Mouse (Mus musculus): ENCODE measurements around the gene Speg. TPM values are rescaled to one million over a fixed set of nuclear protein-coding genes. Genes with fewer than 3 reads are reported as not detected.
A peak's percentile ranks its signal among the peaks of the same experiment; 100 is the strongest.

Gene Speg
- polyA plus RNA-seq, 1 experiment, result 19.8 TPM

DNA sequence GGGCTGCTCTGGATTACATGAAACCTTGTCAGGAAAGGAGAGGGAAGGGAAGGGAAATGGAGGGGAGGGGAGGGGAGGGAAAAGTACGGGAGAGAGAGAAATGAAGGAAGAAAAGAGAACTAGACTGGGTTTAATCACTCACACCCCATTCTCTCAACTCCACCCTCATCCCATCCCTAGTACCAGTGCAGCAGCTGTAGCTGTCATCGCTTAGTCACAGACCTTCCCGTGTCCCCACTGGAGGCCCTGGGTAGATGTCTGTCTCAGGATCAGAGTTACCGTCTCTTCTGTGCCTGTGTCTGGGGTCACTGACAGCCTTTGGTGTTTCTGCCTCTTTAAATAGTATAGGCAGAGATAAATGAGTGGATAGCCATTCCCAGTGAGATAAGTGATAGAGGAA is 33.1 kb downstream of the Speg start:
- no peaks in the 10 kb centered on the region for H3K27me3 ChIP-seq (ENCODE audit: control insufficient read depth, insufficient read depth, low read length, poor library complexity, severe bottlenecking)
- no peaks in the 10 kb centered on the region for H3K4me1 ChIP-seq (ENCODE audit: control insufficient read depth, insufficient read depth, low read length)
- TF ChIP-seq CTCF (IDR thresholded peaks at IDR 0.05; ENCODE audit: low read depth, low read length) (no peak), POLR2A (IDR thresholded peaks at IDR 0.05; ENCODE audit: insufficient read depth, low read length) (no peak), EP300 (IDR thresholded peaks at IDR 0.05; ENCODE audit: insufficient read depth, low read depth, low read length) (no peak)
- H3K36me3 ChIP-seq (ENCODE audit: control insufficient read depth, insufficient read depth, low read length, poor library complexity, severe bottlenecking), result no peaks in the 10 kb centered on the region
- no peak overlapping the region for H3K4me3 ChIP-seq (ENCODE audit: low read depth, low read length)
- no peaks in the 10 kb centered on the region for H3K9me3 ChIP-seq (replicated peaks; ENCODE audit: control insufficient read depth, insufficient read depth, low read length, poor library complexity, severe bottlenecking)
- no peak overlapping the region for H3K27ac ChIP-seq (ENCODE audit: insufficient read depth, low read length)
- H3K9ac ChIP-seq (ENCODE audit: low read depth, poor library complexity, severe bottlenecking), result no peak overlapping the region

DNA sequence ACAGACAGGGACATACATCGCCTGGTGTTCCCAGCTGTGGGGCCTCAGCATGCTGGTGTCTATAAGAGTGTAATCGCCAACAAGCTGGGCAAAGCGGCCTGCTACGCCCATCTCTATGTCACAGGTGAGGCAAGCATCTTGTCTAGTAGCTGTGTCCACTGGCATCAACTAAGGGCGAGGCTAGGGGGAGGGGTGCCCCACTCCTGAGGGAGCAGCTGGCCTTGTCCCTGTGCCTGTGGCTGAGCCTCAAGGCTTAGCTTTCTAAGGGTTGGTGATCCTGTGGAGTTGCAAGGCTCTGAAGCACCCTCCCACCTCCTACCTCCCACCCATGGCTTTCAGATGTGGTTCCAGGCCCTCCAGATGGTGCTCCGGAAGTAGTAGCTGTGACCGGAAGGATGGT is 34.9 kb downstream of the Speg start:
- no peak for TF ChIP-seq EP300 (IDR thresholded peaks at IDR 0.05; ENCODE audit: insufficient read depth, low read depth, low read length)
- H3K4me1 ChIP-seq (ENCODE audit: control insufficient read depth, insufficient read depth, low read length), result no peaks in the 10 kb centered on the region
- no peaks in the 10 kb centered on the region for H3K27me3 ChIP-seq (ENCODE audit: control insufficient read depth, insufficient read depth, low read length, poor library complexity, severe bottlenecking)
- no peaks in the 10 kb centered on the region for H3K9me3 ChIP-seq (replicated peaks; ENCODE audit: control insufficient read depth, insufficient read depth, low read length, poor library complexity, severe bottlenecking)
- no peaks in the 10 kb centered on the region for H3K36me3 ChIP-seq (ENCODE audit: control insufficient read depth, insufficient read depth, low read length, poor library complexity, severe bottlenecking)
- no peak overlapping the region for H3K9ac ChIP-seq (ENCODE audit: low read depth, poor library complexity, severe bottlenecking)
- no peak overlapping the region for H3K4me3 ChIP-seq (ENCODE audit: low read depth, low read length)
- H3K27ac ChIP-seq (ENCODE audit: insufficient read depth, low read length), result no peak overlapping the region

DNA sequence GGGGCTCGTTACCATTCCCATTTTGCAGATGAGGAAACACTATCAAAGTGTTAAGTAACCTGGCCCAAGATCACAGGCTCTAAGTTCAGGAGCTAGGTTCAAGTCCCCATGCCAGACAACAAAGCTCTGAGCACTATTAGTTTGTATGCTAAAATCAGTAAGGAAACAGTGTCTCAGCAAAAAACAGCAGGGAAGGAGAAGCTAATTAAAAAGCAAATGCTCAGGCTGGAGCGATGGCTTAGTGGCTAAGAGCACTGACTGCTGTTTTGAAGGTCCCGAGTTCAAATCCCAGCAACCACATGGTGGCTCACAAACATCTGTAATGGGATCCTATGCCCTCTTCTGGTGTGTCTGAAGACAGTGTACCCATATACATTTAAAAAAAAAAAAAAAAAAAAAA is 37.1 kb downstream of the Speg start:
- Histone ChIP-seq H3K36me3 (ENCODE audit: control insufficient read depth, insufficient read depth, low read length, poor library complexity, severe bottlenecking) (no peaks in the 10 kb centered on the region), H3K4me1 (ENCODE audit: control insufficient read depth, insufficient read depth, low read length) (no peaks in the 10 kb centered on the region), H3K27ac (ENCODE audit: insufficient read depth, low read length) (no peak overlapping the region), H3K9me3 (replicated peaks; ENCODE audit: control insufficient read depth, insufficient read depth, low read length, poor library complexity, severe bottlenecking) (no peaks in the 10 kb centered on the region), H3K4me3 (ENCODE audit: low read depth, low read length) (no peak overlapping the region), H3K27me3 (ENCODE audit: control insufficient read depth, insufficient read depth, low read length, poor library complexity, severe bottlenecking) (no peaks in the 10 kb centered on the region), H3K9ac (ENCODE audit: low read depth, poor library complexity, severe bottlenecking) (no peak overlapping the region)
- no peak for TF ChIP-seq POLR2A (IDR thresholded peaks at IDR 0.05; ENCODE audit: insufficient read depth, low read length)
- TF ChIP-seq CTCF (IDR thresholded peaks at IDR 0.05; ENCODE audit: low read depth, low read length), result no peak
- TF ChIP-seq EP300 (IDR thresholded peaks at IDR 0.05; ENCODE audit: insufficient read depth, low read depth, low read length), result no peak

DNA sequence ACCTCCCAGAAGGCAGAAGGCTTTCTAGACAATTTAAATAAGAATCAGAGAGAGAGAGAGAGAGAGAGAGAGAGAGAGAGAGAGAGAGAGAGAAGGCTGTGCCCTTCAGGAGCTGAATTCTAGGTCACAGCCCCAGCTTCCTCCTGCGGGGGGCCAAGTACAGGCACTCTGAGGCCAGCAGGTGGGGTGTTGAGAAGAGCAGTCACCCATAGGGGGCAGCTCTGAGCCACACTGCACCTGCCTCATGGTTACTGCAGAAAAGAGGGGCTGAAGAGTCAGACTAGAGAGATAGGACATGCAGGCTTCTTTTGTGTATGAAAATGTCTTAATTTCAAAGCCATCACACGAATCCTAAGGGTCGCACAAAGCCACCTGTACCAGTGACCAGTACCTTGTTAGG is 38.7 kb downstream of the Speg start:
- TF ChIP-seq EP300 (IDR thresholded peaks at IDR 0.05; ENCODE audit: insufficient read depth, low read depth, low read length), result no peak
- TF ChIP-seq CTCF (IDR thresholded peaks at IDR 0.05; ENCODE audit: low read depth, low read length), result peak; percentile 91
- no peak for TF ChIP-seq POLR2A (IDR thresholded peaks at IDR 0.05; ENCODE audit: insufficient read depth, low read length)
- H3K9me3 ChIP-seq (replicated peaks; ENCODE audit: control insufficient read depth, insufficient read depth, low read length, poor library complexity, severe bottlenecking), result no peaks in the 10 kb centered on the region
- H3K27me3 ChIP-seq (ENCODE audit: control insufficient read depth, insufficient read depth, low read length, poor library complexity, severe bottlenecking), result no peaks in the 10 kb centered on the region
- H3K4me1 ChIP-seq (ENCODE audit: control insufficient read depth, insufficient read depth, low read length), result no peaks in the 10 kb centered on the region
- H3K36me3 ChIP-seq (ENCODE audit: control insufficient read depth, insufficient read depth, low read length, poor library complexity, severe bottlenecking), result no peaks in the 10 kb centered on the region
- H3K4me3 ChIP-seq (ENCODE audit: low read depth, low read length), result no peak overlapping the region
- H3K27ac ChIP-seq (ENCODE audit: insufficient read depth, low read length), result no peak overlapping the region
- no peak overlapping the region for H3K9ac ChIP-seq (ENCODE audit: low read depth, poor library complexity, severe bottlenecking)

- TF ChIP-seq EP300 (IDR thresholded peaks at IDR 0.05; ENCODE audit: insufficient read depth, low read depth, low read length), result no peak
- TF ChIP-seq CTCF (IDR thresholded peaks at IDR 0.05; ENCODE audit: low read depth, low read length), result no peak
- TF ChIP-seq POLR2A (IDR thresholded peaks at IDR 0.05; ENCODE audit: insufficient read depth, low read length), result no peak
- Histone ChIP-seq H3K27me3 (ENCODE audit: control insufficient read depth, insufficient read depth, low read length, poor library complexity, severe bottlenecking) (peaks cover 21% of the 10 kb centered on the region), H3K4me3 (ENCODE audit: low read depth, low read length) (peak overlapping the region; percentile 32; the same call in 1 of the 2 replicates), H3K27ac (ENCODE audit: insufficient read depth, low read length) (no peak overlapping the region), H3K9me3 (replicated peaks; ENCODE audit: control insufficient read depth, insufficient read depth, low read length, poor library complexity, severe bottlenecking) (no peaks in the 10 kb centered on the region), H3K4me1 (ENCODE audit: control insufficient read depth, insufficient read depth, low read length) (no peaks in the 10 kb centered on the region), H3K36me3 (ENCODE audit: control insufficient read depth, insufficient read depth, low read length, poor library complexity, severe bottlenecking) (no peaks in the 10 kb centered on the region), H3K9ac (ENCODE audit: low read depth, poor library complexity, severe bottlenecking) (peak overlapping the region; percentile 25)
Measured at GRCm38 (mm10) chr1:75421794-75422193, 46.7 kb downstream of the Speg start.

- Histone ChIP-seq H3K27me3 (ENCODE audit: control insufficient read depth, insufficient read depth, low read length, poor library complexity, severe bottlenecking) (peaks cover 21% of the 10 kb centered on the region), H3K4me3 (ENCODE audit: low read depth, low read length) (peak overlapping the region; percentile 32), H3K9me3 (replicated peaks; ENCODE audit: control insufficient read depth, insufficient read depth, low read length, poor library complexity, severe bottlenecking) (no peaks in the 10 kb centered on the region), H3K4me1 (ENCODE audit: control insufficient read depth, insufficient read depth, low read length) (no peaks in the 10 kb centered on the region), H3K27ac (ENCODE audit: insufficient read depth, low read length) (no peak overlapping the region), H3K9ac (ENCODE audit: low read depth, poor library complexity, severe bottlenecking) (peak overlapping the region; percentile 25), H3K36me3 (ENCODE audit: control insufficient read depth, insufficient read depth, low read length, poor library complexity, severe bottlenecking) (no peaks in the 10 kb centered on the region)
- no peak for TF ChIP-seq EP300 (IDR thresholded peaks at IDR 0.05; ENCODE audit: insufficient read depth, low read depth, low read length)
- TF ChIP-seq CTCF (IDR thresholded peaks at IDR 0.05; ENCODE audit: low read depth, low read length), result no peak
- no peak for TF ChIP-seq POLR2A (IDR thresholded peaks at IDR 0.05; ENCODE audit: insufficient read depth, low read length)
Measured at GRCm38 (mm10) chr1:75422216-75422822, 47.2 kb downstream of the Speg start.

All from ES-Bruce4 (cell line).